Mouse (Mus musculus): Measurements from ENCODE around the gene Tmem45a.

- TF ChIP-seq CTCF (IDR thresholded peaks at IDR 0.05) (no peak), EP300 (IDR thresholded peaks at IDR 0.05) (no peak)
Measured at GRCm38 (mm10) chr16:56793778-56794177, 92.2 kb downstream of the Tmem45a start.

Measured in lung, postnatal 0 days (tissue).